Mouse (Mus musculus) embryonic facial prominence, embryonic 13.5 days (tissue): ENCODE results near the gene Oard1. TPM values are rescaled to one million over a fixed set of nuclear protein-coding genes. Genes with fewer than 3 reads are reported as not detected.

Source experiments
- ATAC-seq: fragments of 200-750 bp; cut with Nextera tagmentation; 2 replicates; pipeline ENCODE4 v1.8.0; 2017; ENCODE audit warnings: low read depth; ENCODE audit not compliant: insufficient number of reproducible peaks, insufficient read depth, low FRiP score, low TSS enrichment
- H3K27ac ChIP-seq: fragments of 300-500 bp; sonication (generic); 2 replicates; pipeline ENCODE4 v1.5.1; 2015; ENCODE audit warnings: moderate library complexity, mild to moderate bottlenecking, inconsistent platforms
- H3K27me3 ChIP-seq: fragments of 300-500 bp; sonication (generic); 2 replicates; pipeline ENCODE4 v1.6.1; 2015; ENCODE audit warnings: mild to moderate bottlenecking, inconsistent platforms
- H3K36me3 ChIP-seq: fragments of 300-500 bp; sonication (generic); 2 replicates; pipeline ENCODE4 v1.6.1; 2015; ENCODE audit warnings: mild to moderate bottlenecking, inconsistent platforms
- H3K4me1 ChIP-seq: fragments of 300-500 bp; sonication (generic); 2 replicates; pipeline ENCODE4 v1.6.1; 2015; ENCODE audit warnings: inconsistent platforms
- H3K4me2 ChIP-seq: fragments of 300-500 bp; sonication (generic); 2 replicates; pipeline ENCODE4 v1.6.1; 2015; ENCODE audit warnings: moderate library complexity, mild to moderate bottlenecking, inconsistent platforms
- H3K4me3 ChIP-seq: fragments of 300-500 bp; sonication (generic); 2 replicates; pipeline ENCODE4 v1.5.1; 2015; ENCODE audit warnings: mild to moderate bottlenecking, inconsistent platforms
- H3K9ac ChIP-seq: fragments of 300-500 bp; sonication (generic); 2 replicates; pipeline ENCODE4 v1.6.1; 2015; ENCODE audit warnings: mild to moderate bottlenecking, inconsistent platforms
- H3K9me3 ChIP-seq: fragments of 300-500 bp; sonication (generic); 2 replicates; pipeline ENCODE4 v1.6.1; 2016; ENCODE audit warnings: inconsistent platforms
- WGBS: fragments of 180-500 bp; shearing (Covaris S2); methylation state at CpG from one replicate; pipeline ENCODE4 v1.1.7; 2015; ENCODE audit warnings: mixed read lengths; 5-methylcytosine and 5-hydroxymethylcytosine counted together
- polyA plus RNA-seq: library from polyadenylated mRNA; unstranded; fragments of >200 nt; fragmentation: Nextera tagmentation; extraction: Ambion mirVana; gene quantifications from 2 replicates; pipeline ENCODE4 v1.2.1, GENCODE M21; 2015

The Oard1 gene
- polyA plus RNA-seq, 1 experiment from 2014 or later: 53.5 TPM

GRCm38 (mm10) chr17:48442745-48443457 lies 33.1 kb downstream of the Oard1 start:
- Histone ChIP-seq H3K9me3 (no peaks in the 10 kb centered on the region), H3K36me3 (no peaks in the 10 kb centered on the region), H3K27me3 (no peaks in the 10 kb centered on the region), H3K4me2 (no peak overlapping the region), H3K27ac (no peak overlapping the region), H3K9ac (no peak overlapping the region), H3K4me1 (no peaks in the 10 kb centered on the region), H3K4me3 (no peak overlapping the region)
- 81% methylated on average over 7 of the region's 7 CpGs for WGBS
- ATAC-seq: no peak

GRCm38 (mm10) chr17:48443542-48444145 lies 33.8 kb downstream of the Oard1 start:
- Histone ChIP-seq H3K4me3 (no peak overlapping the region), H3K9me3 (no peaks in the 10 kb centered on the region), H3K36me3 (no peaks in the 10 kb centered on the region), H3K9ac (no peak overlapping the region), H3K27me3 (no peaks in the 10 kb centered on the region), H3K4me2 (no peak overlapping the region), H3K27ac (no peak overlapping the region), H3K4me1 (no peaks in the 10 kb centered on the region)
- 58% methylated on average over 16 of the region's 16 CpGs for WGBS
- no peak for ATAC-seq

GRCm38 (mm10) chr17:48447675-48448074 lies 37.9 kb downstream of the Oard1 start:
- WGBS: 66% methylated on average over 8 of the region's 8 CpGs

GRCm38 (mm10) chr17:48450666-48451352 lies 41.0 kb downstream of the Oard1 start:
- Histone ChIP-seq H3K9me3 (no peaks in the 10 kb centered on the region), H3K4me3 (no peak overlapping the region), H3K27ac (no peak overlapping the region), H3K27me3 (no peaks in the 10 kb centered on the region), H3K4me1 (peaks cover 3% of the 10 kb centered on the region; the same call in 1 of the 2 replicates), H3K4me2 (no peak overlapping the region), H3K36me3 (no peaks in the 10 kb centered on the region), H3K9ac (no peak overlapping the region)
- ATAC-seq: no peak
- WGBS: 80% methylated on average over 13 of the region's 13 CpGs

More at GRCm38 (mm10) chr17:48447675-48448074, 37.9 kb downstream of the Oard1 start:
- Histone ChIP-seq H3K4me1 (no peaks in the 10 kb centered on the region), H3K27ac (no peak overlapping the region), H3K36me3 (no peaks in the 10 kb centered on the region), H3K4me2 (no peak overlapping the region), H3K9ac (no peak overlapping the region), H3K9me3 (no peaks in the 10 kb centered on the region), H3K27me3 (no peaks in the 10 kb centered on the region), H3K4me3 (no peak overlapping the region)
- ATAC-seq: no peak

GRCm38 (mm10) chr17:48451353-48451675 lies 41.5 kb downstream of the Oard1 start, which contains the start of gene Tspo2:
TSS of gene Tspo2 (minus strand) at chr17:48451522.
- Histone ChIP-seq H3K4me2 (no peak within 1 kb of the TSS), H3K27me3 (no peaks in the 10 kb centered on the region), H3K36me3 (no peaks in the 10 kb centered on the region), H3K9ac (no peak within 1 kb of the TSS), H3K4me1 (peaks cover 3% of the 10 kb centered on the region; the same call in 1 of the 2 replicates), H3K9me3 (no peaks in the 10 kb centered on the region), H3K27ac (no peak within 1 kb of the TSS), H3K4me3 (no peak within 1 kb of the TSS)
- no peak for ATAC-seq
- 69% methylated on average over 7 of the region's 7 CpGs for WGBS

- Histone ChIP-seq H3K4me3 (no peak overlapping the region), H3K4me2 (no peak overlapping the region), H3K36me3 (no peaks in the 10 kb centered on the region), H3K9me3 (no peaks in the 10 kb centered on the region), H3K9ac (no peak overlapping the region), H3K27me3 (no peaks in the 10 kb centered on the region), H3K4me1 (peaks cover 3% of the 10 kb centered on the region; the same call in 1 of the 2 replicates), H3K27ac (no peak overlapping the region)
- ATAC-seq: no peak
- 70% methylated on average over 9 of the region's 9 CpGs for WGBS
Measured at GRCm38 (mm10) chr17:48451753-48452444, 42.1 kb downstream of the Oard1 start.

- H3K27me3 ChIP-seq: no peaks in the 10 kb centered on the region
- peaks cover 3% of the 10 kb centered on the region; the same call in 1 of the 2 replicates for H3K4me1 ChIP-seq
- no peaks in the 10 kb centered on the region for H3K9me3 ChIP-seq
- H3K9ac ChIP-seq: no peak overlapping the region
- no peak overlapping the region for H3K27ac ChIP-seq
- H3K4me2 ChIP-seq: no peak overlapping the region
- WGBS: 70% methylated on average over 7 of the region's 7 CpGs
- no peak for ATAC-seq
- H3K36me3 ChIP-seq: no peaks in the 10 kb centered on the region
- no peak overlapping the region for H3K4me3 ChIP-seq
Measured at GRCm38 (mm10) chr17:48453489-48453888, 43.7 kb downstream of the Oard1 start.

- no peaks in the 10 kb centered on the region for H3K36me3 ChIP-seq
- no peak overlapping the region for H3K27ac ChIP-seq
- no peak overlapping the region; the same call in 1 of the 2 replicates for H3K4me2 ChIP-seq
- WGBS: 54% methylated on average over 7 of the region's 7 CpGs
- H3K4me1 ChIP-seq: peaks cover 3% of the 10 kb centered on the region; the same call in 1 of the 2 replicates
- H3K27me3 ChIP-seq: no peaks in the 10 kb centered on the region
- no peaks in the 10 kb centered on the region for H3K9me3 ChIP-seq
- H3K9ac ChIP-seq: no peak overlapping the region
- ATAC-seq: no peak
- no peak overlapping the region for H3K4me3 ChIP-seq
Measured at GRCm38 (mm10) chr17:48454190-48454589, 44.4 kb downstream of the Oard1 start.

GRCm38 (mm10) chr17:48454688-48455087 lies 44.9 kb downstream of the Oard1 start, which contains the start of gene Unc5cl:
TSS of gene Unc5cl (plus strand) at chr17:48454901.
- Histone ChIP-seq H3K4me3 (no peak within 1 kb of the TSS), H3K27ac (no peak within 1 kb of the TSS), H3K9me3 (no peaks in the 10 kb centered on the region), H3K4me2 (no peak within 1 kb of the TSS; the same call in 1 of the 2 replicates), H3K4me1 (peaks cover 3% of the 10 kb centered on the region; the same call in 1 of the 2 replicates), H3K27me3 (no peaks in the 10 kb centered on the region), H3K9ac (no peak within 1 kb of the TSS), H3K36me3 (no peaks in the 10 kb centered on the region)
- WGBS: 50% methylated on average over 11 of the region's 11 CpGs
- no peak for ATAC-seq

GRCm38 (mm10) chr17:48455955-48456354 lies 46.1 kb downstream of the Oard1 start:
- H3K27me3 ChIP-seq: no peaks in the 10 kb centered on the region
- peaks cover 3% of the 10 kb centered on the region; the same call in 1 of the 2 replicates for H3K4me1 ChIP-seq
- no peak overlapping the region for H3K4me2 ChIP-seq
- H3K9me3 ChIP-seq: no peaks in the 10 kb centered on the region
- H3K27ac ChIP-seq: no peak overlapping the region
- H3K9ac ChIP-seq: no peak overlapping the region
- no peaks in the 10 kb centered on the region for H3K36me3 ChIP-seq
- no peak for ATAC-seq
- H3K4me3 ChIP-seq: no peak overlapping the region
- 81% methylated on average over 2 of the region's 2 CpGs for WGBS

- H3K4me1 ChIP-seq: peaks cover 3% of the 10 kb centered on the region; the same call in 1 of the 2 replicates
- WGBS: 80% methylated on average over 13 of the region's 13 CpGs
- H3K36me3 ChIP-seq: no peaks in the 10 kb centered on the region
- no peaks in the 10 kb centered on the region for H3K9me3 ChIP-seq
- no peak for ATAC-seq
- no peak overlapping the region for H3K27ac ChIP-seq
- H3K27me3 ChIP-seq: no peaks in the 10 kb centered on the region
- no peak overlapping the region for H3K4me2 ChIP-seq
- no peak overlapping the region for H3K9ac ChIP-seq
- H3K4me3 ChIP-seq: no peak overlapping the region
Measured at GRCm38 (mm10) chr17:48457971-48458653, 48.3 kb downstream of the Oard1 start.
